Mouse (Mus musculus) heart, postnatal 10 days (tissue): ENCODE data around the gene Tas2r120. TPM values are rescaled to one million over a fixed set of nuclear protein-coding genes. Genes with fewer than 3 reads are reported as not detected.
"Not testable (repeated sequence)": the region's sequence is repeated elsewhere in the genome, so short reads cannot be mapped to it uniquely, and the experiment has no call there.

ENCODE experiments used
- DNase-seq, 2 experiments: peaks; one replicate each; pipeline ENCODE4 v3.0.0; 2021
- intact Hi-C: fragments of 180-260 bp; cut with DNase I; formaldehyde crosslinking; loops from one replicate; pipeline ENCODE4 v1.15.1; 2025
- total RNA-seq, 2 experiments: library from RNA; stranded (reverse); gene quantifications; 2 replicates each; pipeline ENCODE4 v1.2.3; 2021

Tas2r120 gene
- not detected for total RNA-seq

GRCm38 (mm10) chr6:132656653-132657052 is at the start of gene Tas2r120:
Tas2r120 (plus strand) TSS chr6:132656953.
- intact Hi-C loops = no loop called here
- DNase-seq = no peak

- peak in 1 of 2 experiments; percentile 5 for DNase-seq
Measured at GRCm38 (mm10) chr6:132649399-132649798, 7.4 kb upstream of the Tas2r120 start.

GRCm38 (mm10) chr6:132651426-132651825 is 5.3 kb upstream of the Tas2r120 start, which contains the start of gene A630073D07Rik:
A630073D07Rik (minus strand) TSS chr6:132651526.
- intact Hi-C loops = no loop called here

More at GRCm38 (mm10) chr6:132649399-132649798, 7.4 kb upstream of the Tas2r120 start:
- intact Hi-C loops = loop anchor here (2.0 to 5.0 kb wide), 2 partner anchors 557 to 1228 kb away; no protein-coding TSS in a partner anchor

GRCm38 (mm10) chr6:132691596-132691995 is 34.8 kb downstream of the Tas2r120 start:
- DNase-seq, intact Hi-C loops: not testable (repeated sequence)

More at GRCm38 (mm10) chr6:132651426-132651825, 5.3 kb upstream of the Tas2r120 start, which contains the start of gene A630073D07Rik:
- DNase-seq = no peak

GRCm38 (mm10) chr6:132700907-132701306 is 44.2 kb downstream of the Tas2r120 start, which contains the start of gene Tas2r121:
Tas2r121 (minus strand) TSS chr6:132701007.
- intact Hi-C loops = no loop called here
- no peak for DNase-seq

Other genes starting within 250 kb of the Tas2r120 start
- not detected for gene Prh1, start 87.1 kb upstream of the Tas2r120 start, total RNA-seq
- not detected for gene Prp2, start 61.0 kb upstream of the Tas2r120 start, total RNA-seq
- not detected for gene A630073D07Rik, start 5.4 kb upstream of the Tas2r120 start, total RNA-seq
- gene Tas2r121, start 44.1 kb downstream of the Tas2r120 start, total RNA-seq = not detected
- gene Tas2r122, start 55.0 kb downstream of the Tas2r120 start, total RNA-seq = not detected
- gene Tas2r115, start 81.1 kb downstream of the Tas2r120 start, total RNA-seq = not detected
- not detected for gene Tas2r124, start 97.8 kb downstream of the Tas2r120 start, total RNA-seq
- not detected for gene Tas2r102, start 105.2 kb downstream of the Tas2r120 start, total RNA-seq
- gene Tas2r136, start 121.2 kb downstream of the Tas2r120 start, total RNA-seq = not detected
- not detected for gene Tas2r117, start 145.9 kb downstream of the Tas2r120 start, total RNA-seq
- not detected for gene Tas2r123, start 190.2 kb downstream of the Tas2r120 start, total RNA-seq
- gene Tas2r116, start 198.5 kb downstream of the Tas2r120 start, total RNA-seq = not detected
- not detected for gene Tas2r110, start 211.1 kb downstream of the Tas2r120 start, total RNA-seq
- gene Tas2r113, start 236.1 kb downstream of the Tas2r120 start, total RNA-seq = not detected